Mouse (Mus musculus) adrenal gland, adult 8-10 months (tissue): Measurements from ENCODE around the gene Ints11. TPM values are rescaled to one million over a fixed set of nuclear protein-coding genes. Genes with fewer than 3 reads are reported as not detected.

Source experiments
- DNase-seq: peaks from one replicate; pipeline ENCODE4 v3.0.0; 2022
- total RNA-seq, 4 experiments: library from RNA; stranded (reverse); gene quantifications; 2 replicates each; pipeline ENCODE4 v1.2.4; 2022

The Ints11 gene
- total RNA-seq, 4 experiments from 2014 or later: 32.3 to 34.6 (median 33.3) TPM

DNA sequence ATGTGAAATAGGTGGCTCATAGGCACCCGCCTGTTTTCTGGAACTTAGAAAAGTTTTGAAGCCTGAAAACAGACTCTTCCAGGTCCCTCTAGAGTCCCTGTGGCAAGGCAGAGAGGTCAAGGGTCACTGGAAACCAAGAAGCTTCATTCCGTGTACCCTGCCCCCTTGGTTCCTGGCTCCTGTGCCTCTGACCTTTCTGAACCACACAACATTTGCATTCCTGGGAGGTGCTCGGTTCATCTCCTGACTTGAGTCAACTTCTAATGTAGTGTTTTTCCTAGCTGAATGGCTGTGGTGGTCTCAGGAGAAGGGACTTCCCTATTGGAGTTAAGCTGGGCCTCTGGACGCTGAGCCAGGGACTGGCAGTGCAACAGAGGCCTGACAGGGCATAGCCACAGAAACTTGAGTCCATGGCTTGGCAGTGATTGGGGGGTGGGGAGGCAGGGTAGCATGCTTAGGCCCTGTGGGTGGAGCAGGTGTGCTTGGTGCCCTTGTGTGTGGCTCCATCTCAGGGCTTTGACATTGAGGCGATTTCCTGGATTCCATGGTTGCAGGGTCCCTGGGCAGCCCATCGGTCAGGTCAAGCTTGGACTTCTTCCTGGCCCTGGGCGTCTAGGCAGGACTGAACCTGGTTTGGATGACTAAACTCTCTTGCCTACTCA, 20.8 kb upstream of the Ints11 start:
- no peak for DNase-seq

DNA sequence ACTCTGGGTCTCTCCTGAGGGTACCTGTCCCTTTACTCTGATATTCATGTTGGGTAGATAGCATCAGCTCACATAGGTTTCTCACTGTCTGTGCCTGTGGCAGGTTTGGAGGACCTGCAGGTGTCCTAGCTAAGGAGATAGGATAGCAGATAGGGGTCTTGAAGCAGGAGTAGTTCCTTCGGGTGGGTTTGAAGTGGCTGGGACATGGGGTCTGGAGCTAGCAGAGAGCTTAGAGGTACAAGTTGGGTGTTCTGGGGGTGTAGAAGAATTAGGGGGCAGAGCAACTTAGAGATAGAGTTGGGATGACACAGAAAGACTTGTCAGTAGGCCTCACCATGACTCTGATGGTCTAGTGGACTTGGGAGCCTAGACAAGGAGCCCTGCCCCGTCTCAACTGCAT, 20.0 kb upstream of the Ints11 start:
- no peak for DNase-seq

DNA sequence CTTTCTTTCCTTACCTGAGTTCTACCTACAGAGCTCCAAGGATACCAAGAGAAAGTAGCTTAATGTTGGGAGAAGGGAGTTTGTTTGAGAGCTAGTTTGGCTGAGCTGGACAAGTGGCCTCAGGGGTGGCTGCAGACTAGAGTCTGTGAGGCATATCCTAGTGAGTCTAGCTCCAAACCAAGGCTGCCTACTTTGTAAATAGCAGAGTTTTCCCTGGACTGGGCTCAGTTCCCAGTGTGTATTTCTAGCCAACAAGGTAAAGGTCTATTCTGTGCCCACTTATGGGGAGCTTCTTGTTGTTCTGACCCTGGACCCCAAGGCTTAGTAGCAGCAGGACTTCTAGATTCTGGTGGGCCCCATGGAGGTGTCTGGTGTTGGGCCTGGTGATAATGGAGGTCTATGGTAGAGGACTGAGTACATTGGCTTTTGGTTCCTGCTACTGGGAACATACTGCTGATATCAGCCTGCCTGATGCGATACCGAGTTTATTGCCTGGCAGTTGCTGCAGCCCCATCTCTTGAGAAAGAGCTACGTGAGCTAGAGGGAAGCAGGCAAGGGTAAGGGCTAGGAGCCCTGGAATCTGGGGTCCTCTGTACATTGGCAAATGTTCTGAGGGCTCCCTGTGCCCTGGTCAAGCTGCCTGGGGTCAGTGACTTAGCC, 19.4 kb upstream of the Ints11 start:
- DNase-seq: no peak

DNA sequence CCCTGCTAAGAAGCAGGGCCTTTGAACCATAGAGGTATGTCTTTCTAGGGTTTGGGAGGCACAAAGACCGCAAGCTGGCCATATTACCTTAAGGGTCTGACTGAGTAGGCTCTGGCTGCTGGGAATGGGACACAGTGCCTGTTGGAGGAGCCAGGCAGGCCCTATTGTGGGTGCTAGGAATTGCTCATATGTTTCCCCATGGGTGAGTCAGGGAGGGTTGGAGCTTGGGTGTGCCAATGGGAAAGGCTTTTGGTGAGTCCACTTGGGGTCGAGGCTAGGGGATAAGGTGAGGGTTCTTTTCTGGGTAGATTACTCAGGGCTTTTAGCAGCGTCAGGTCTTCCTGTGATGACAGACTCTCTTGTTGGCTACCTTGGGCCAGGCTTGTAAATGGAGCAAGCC, 18.0 kb upstream of the Ints11 start:
- DNase-seq: peak; percentile 68

DNA sequence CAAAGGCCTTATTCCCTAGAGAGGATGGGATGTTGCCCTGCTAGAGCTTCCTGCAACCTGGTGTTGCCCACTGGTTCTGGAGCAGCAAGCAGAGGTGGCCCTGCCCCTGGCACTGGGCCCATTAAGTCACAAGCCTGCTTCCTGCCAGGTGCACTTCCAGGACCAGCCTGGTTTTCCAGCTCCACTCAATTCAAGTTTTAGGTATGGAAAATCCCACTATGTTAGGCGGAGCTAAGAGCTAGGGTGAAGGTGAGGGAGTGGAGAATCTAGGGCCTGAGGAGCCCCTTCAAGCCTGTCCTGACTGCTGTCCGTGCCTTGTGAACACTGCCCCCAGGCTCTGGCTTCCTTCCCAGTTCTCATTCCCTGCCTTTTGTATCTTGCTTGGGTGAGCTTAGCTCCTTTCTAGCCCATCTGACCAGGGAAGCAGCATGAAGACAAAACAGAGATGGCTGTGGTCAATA, 17.4 kb upstream of the Ints11 start:
- DNase-seq: no peak

DNA sequence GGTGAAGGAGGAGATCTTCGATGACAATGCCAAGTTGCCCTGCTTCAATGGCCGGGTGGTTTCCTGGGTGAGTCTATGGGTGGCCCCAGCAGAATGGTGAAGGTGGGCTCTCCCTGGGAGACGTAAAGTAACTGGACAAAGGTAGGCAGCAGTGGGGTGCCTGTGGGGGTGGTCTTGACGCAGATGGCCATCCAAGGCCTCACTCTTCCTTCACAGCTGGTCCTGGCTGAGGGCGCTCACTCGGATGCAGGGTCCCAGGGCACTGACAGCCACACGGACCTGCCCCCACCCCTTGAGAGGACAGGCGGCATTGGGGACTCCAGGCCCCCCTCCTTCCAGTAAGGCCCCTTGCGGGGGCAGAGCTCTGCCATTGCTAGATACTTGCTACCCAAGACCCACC, 15.9 kb upstream of the Ints11 start:
- DNase-seq: no peak

DNA sequence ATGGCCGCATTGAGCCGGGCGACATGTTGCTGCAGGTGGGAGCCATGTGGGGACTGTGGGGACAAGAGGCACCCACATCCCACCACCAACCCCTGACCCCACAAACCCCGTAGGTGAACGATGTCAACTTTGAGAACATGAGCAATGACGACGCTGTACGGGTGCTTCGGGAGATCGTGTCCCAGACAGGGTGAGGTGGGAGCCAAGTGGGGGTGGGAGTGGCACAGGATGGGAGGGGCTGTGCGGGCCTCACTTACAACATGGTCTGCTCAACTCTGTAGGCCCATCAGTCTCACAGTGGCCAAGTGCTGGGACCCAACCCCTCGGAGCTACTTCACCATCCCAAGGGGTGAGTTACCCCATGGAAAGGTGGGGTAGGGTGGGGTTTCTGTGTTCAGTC, 14.4 kb upstream of the Ints11 start:
- DNase-seq: no peak

DNA sequence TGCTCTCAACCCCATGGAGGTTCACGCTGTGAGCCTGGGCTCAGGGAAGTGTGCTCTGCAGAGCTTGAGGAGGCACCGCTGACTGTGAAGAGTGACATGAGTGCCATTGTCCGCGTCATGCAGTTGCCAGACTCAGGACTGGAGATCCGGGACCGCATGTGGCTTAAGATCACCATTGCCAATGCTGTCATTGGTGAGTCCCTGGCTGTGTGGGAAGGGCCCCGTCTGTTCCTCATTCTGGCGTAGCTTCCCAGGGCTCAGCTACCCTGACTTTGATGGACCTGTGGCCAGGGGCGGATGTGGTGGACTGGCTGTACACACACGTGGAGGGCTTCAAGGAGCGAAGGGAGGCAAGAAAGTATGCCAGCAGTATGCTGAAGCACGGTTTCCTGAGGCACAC, 13.3 kb upstream of the Ints11 start:
- no peak for DNase-seq

DNA sequence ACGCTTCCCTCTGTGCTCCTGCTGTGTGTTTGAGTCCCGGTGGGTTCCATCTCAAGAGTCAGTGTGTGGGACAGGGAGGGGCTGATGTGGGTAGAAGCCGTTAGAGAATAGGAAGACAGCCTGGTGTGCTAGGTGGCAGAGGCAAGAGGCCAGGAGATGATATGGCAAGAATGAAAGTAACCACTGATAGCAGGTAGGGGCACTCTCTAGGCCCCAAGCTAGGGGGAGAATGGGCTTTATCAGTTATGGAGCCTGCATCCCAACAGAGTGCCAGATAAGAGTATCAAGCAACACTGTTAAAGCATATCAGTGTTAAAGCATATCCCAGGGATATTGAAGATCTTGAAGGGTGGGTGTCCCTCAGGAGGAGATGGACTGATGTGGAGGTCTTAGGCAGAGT, 12.5 kb upstream of the Ints11 start:
- DNase-seq: peak; percentile 0

DNA sequence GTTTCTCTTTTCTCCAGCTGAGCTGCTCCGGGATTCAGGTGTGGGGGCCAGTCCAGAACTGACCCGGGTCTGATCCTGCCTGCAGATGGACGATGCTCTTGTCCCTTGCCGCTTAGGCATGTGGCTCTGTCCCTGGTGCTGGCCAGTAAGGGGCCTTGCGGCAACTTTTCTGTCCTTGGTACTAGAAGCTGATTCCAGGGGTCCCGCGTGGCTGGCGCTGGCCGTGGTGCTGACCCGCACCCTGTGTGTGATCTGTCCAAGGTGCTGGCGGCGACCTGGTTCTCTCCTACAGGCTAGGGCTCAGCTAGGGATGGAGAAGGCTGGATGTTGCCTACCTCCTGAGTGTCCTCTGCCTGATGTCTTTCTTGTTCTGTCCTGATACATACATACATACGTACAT, 10.0 kb upstream of the Ints11 start:
- peak; percentile 31 for DNase-seq

DNA sequence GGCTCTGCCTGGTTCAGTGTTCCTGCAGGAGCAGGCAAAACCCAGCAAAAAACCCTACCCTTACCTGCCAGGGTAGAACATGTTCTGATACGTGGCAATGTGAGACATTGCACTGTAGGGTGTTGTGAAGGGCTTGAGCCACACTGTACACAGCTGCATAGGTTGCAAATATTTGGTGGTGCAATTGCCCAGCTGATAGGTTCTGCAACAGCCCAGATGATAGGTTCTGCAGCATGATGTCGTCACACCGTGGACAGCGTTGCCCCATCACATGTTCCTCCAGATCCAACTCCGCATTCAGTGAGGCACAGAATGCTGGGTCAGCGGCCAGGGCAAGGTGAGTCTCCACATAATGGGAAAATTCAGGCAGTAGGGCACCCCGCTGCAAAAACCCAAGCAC, 7.6 kb upstream of the Ints11 start:
- DNase-seq: peak; percentile 6

DNA sequence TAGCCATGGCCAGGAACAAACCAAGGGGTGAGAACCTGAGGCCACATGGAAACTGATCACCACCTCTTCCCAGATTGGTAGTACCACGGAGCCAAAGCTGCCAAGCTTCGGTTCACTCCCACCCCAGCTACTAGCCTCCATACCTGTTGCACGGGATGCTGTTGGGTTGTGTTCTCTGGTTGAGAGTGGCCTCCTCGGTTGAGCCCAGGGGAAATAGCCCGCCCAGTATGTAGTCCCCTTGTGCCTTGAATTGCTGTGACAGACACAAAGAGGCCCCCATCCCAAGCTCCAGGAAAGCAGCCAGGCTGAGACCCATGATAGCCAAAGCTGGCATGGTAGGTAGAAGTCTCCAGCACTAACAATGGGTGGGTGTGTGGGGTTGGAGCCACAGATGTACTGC, 6.3 kb upstream of the Ints11 start, which contains the start of gene Tas1r3:
TSS of gene Tas1r3 (minus strand) at position 362 of the 400 bp plus-strand sequence.
- peak; percentile 4 for DNase-seq

DNA sequence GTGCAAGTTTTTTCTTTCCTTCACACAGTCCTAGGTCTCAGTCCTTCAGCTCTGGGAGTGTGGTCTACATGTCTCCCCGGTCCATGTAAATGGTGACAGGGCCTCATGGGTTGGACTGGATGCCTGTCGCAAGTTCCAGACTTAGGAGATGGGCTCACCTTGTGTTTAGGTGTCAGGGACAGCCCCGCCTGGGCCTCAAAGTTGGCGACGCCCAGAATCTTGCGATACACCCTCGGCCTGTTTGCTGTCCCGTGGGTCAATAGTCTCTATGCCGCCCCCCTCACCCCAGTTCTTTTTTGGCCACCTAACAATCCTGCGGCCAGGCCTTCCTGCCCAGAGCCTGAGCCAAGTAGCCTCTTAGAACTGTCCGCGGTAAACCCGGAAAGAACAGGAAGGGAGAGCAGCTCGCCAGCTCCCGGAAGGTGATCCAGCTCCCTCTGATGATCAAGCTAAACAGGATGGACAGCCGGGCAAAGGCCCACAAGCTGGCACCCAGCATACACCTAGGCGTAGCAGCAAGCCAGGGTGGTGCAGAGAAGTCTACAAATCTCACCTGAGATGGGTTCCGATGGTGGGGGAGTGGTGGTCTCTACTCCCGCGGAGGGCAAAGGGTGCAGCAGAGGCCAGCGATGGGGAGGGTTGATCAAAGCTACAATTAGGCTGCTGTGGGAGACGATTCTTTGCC, 590 bp upstream of the Ints11 start:
- no peak for DNase-seq

DNA sequence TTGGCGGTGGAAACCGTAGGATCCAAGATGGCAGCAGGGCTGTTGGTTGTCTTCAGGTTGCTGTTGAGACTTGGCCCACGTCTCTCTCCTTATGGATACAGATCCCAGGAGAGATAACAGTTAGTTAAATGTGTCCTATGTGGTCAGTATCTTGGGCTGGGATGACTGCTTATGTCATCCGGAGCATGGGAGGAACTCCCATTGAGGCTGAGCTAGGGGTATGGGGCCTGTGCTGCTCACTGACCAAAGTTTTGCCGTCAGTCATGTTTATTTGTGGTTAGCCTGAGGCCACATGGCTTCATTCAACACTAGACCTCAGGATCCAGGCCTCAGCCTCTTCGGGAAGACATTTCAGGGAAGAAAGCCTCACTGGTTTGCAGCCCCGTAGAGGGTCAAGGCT, 2.1 kb downstream of the Ints11 start:
- no peak for DNase-seq

DNA sequence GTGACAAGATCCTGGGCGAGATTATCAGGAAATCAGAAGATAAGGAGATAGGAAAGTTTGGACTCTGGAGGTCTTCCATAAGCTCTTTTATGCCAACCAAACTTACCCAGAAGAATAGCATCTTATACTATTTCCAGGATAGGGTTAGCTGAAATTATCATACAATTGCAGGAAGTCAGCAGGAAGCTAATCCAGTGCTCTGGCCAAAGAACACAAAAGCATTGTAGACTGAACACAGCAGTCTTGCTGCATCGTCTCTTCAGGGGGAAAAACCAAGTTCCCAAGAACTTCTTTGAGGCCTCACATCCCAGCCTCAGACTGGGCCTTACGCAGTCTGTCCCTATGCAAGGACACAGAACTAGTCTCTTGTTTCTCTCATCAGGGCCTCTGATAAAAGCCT, 14.2 kb downstream of the Ints11 start:
- peak; percentile 0 for DNase-seq

DNA sequence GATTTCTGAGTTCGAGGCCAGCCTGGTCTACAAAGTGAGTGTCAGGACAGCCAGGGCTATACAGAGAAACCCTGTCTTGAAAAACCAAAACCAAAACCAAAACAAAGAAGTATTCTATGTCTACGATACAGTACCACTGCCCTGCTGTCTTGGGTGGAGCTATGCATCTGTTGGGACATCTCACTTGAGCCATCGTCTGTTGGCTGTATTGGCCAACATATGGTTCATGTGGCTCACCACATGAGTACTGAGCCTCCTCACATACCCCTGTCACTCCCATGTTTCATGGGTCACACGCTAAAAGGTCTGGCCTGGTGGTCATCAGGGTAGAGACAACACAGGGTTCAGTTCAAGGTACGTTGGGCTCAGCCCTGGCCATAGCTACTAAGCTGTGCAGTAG, 17.0 kb downstream of the Ints11 start:
- no peak for DNase-seq

DNA sequence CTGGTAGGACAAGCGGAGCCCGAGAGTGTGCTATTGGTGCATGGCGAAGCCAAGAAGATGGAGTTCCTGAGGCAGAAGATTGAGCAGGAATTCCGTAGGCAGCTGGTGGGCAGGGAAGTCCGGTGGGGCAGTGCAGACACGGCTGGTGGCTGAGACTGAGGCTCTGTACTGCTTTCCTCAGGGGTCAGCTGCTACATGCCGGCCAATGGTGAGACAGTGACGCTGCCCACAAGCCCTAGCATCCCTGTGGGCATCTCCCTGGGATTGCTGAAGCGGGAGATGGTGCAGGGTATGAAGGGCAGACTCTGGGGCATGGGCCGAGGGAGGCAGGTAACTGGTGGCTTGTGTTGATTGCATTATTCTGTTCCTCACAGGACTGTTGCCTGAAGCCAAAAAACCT, 18.3 kb downstream of the Ints11 start:
- peak; percentile 0 for DNase-seq

DNA sequence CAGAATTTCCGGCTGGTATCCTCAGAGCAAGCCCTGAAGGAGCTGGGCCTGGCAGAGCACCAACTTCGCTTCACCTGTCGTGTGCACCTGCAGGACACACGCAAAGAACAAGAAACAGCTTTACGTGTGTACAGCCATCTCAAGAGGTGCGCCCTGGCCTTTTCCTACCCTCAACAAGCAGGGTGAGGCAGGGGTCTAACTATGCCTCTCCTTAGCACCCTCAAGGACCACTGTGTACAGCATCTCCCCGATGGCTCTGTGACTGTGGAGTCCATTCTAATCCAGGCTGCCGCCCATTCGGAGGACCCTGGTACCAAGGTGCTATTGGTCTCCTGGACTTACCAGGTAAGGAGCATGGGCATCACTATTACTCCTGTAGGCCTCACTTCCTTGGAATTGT, 18.8 kb downstream of the Ints11 start:
- DNase-seq: peak; percentile 0

DNA sequence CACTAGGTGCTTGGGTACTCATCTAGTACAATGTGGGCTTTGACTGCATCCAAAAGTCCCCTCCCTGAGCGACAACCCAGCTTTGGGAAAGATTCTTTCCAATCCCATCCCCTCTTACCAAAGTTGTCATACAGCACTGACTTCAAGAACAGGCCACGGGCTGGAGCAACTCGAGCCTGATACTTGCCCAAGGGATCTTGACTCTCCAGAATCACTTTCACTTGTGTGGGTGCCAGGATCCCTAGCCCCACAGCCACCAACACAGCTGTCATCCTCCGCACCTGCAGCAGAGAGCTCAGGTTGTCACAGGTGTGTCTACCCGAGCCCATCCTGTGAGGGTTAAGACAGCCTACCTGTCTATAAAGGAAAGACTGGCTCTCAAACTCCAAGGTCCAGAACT, 20.0 kb downstream of the Ints11 start:
- no peak for DNase-seq

DNA sequence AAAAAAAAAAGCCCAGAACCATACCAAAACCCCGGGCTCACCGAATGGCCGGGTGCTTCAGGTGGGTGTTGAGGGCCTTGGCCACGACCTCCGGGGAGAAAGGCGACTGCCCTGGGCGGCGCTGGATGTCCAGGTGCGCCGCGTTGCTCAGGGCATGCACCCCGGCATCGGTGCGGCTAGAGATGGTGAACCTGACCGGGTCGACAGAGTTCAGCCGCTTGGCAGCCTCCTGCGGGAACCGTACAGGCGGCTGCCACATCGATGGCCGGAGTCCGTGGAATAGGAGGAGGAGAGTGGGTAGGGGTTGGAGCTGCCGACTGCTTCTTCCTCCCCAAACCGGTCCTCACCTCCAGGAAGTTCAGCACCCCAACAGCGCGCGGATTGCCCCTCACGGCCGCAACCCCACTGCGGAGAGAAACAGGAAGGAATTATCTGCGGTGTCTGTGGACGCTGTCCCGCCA, 21.7 kb downstream of the Ints11 start:
- no peak for DNase-seq

DNA sequence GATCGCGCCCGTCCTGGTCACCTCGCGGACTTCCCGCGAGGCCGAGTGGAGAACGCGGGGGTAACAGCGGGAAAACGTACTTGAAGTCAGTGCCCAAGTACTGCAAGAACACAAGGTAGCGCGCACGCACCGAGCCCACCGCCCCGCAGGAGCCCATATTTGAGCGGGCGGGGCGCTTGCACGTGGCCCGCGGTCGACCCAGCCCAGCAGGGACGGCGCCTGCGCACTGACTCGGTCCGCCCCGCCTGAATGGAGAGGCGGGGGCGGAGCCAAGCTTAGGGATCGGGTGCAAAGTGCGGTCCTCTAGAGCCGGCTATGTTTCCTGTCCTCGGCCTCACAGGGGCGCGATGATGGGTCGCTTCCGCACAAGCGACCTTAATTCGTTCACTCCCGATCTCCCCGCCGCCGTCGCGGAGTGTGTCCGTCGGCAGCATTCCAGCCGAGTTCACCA, 22.2 kb downstream of the Ints11 start, which contains the start of the genes Pusl1 and Acap3:
TSS of gene Pusl1 (minus strand) at position 231 of the 451 bp plus-strand sequence.
TSS of gene Acap3 (plus strand) at position 272 of the 451 bp plus-strand sequence.
- peak; percentile 92 for DNase-seq

DNA sequence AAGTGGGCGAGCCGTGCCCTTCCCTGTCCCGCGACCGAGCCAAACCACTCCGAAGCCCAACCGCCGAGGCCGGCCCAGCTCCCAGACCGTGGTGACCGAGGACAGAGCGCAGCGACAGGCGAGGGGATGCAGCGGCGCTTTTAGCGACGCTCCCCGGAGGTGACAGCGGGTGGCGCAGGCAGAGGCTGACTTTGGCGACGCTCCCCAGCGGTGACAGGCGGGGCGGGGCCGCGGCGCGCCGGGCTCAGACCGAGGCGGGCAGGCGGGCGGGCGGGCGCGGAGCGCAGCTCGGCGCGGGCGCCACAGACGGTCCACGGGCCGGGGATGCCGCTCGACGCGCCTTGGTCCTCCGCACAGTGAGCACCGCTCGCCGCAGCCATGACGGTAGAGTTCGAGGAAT, 22.7 kb downstream of the Ints11 start:
- DNase-seq: peak; percentile 69
